Mouse (Mus musculus): ENCODE data around the gene Oas1g. TPM values are rescaled to one million over a fixed set of nuclear protein-coding genes. Genes with fewer than 3 reads are reported as not detected.

Oas1g gene
- polyA plus RNA-seq (2012; ENCODE audit: low replicate concordance): 1.1 and 1.5 TPM in 2 replicates

DNA sequence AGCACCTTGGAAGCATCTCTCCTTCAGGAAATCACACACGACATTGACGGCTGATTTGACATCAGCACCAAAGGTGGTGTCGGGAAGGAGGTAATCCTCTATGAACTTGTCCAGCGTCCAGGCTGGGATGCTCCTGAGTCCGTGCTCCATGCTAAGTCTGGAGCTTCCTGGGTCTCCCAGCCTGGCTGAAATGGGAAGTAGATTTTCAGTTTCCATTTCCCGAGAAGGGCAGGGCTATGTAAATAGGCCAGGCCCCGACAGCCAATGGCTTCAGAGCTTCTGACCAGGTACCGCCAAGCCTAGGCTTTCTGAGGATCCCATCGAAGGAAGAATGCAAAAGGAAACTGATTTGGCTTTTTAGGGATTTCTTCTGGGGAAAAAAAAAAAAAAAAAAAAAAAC, at the start of gene Oas1g:
Gene Oas1g, minus strand, starts transcription at position 201 of the 400 bp plus-strand sequence.

DNA sequence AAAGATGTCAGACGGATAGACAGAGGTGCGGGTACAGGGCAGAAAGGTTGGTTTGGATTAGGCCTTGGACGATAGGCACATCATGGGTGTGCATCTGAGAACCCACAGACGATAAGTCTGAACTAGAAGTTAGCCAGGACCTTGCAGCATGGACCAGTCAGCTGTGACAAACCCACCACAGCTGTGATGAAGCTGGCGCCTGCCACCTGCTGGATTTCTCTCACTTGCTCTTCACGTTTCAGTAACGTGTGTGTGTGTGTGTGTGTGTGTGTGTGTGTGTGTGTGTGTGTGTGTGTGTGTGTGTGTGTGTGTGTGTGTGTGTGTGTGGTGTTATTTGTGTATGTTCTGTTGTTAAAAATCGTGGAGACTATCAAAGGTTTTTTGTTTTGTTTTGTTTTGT, 26.8 kb upstream of the Oas1g start, which contains the start of gene Oas1d:
Gene Oas1d, plus strand, starts transcription at position 333 of the 400 bp plus-strand sequence.

DNA sequence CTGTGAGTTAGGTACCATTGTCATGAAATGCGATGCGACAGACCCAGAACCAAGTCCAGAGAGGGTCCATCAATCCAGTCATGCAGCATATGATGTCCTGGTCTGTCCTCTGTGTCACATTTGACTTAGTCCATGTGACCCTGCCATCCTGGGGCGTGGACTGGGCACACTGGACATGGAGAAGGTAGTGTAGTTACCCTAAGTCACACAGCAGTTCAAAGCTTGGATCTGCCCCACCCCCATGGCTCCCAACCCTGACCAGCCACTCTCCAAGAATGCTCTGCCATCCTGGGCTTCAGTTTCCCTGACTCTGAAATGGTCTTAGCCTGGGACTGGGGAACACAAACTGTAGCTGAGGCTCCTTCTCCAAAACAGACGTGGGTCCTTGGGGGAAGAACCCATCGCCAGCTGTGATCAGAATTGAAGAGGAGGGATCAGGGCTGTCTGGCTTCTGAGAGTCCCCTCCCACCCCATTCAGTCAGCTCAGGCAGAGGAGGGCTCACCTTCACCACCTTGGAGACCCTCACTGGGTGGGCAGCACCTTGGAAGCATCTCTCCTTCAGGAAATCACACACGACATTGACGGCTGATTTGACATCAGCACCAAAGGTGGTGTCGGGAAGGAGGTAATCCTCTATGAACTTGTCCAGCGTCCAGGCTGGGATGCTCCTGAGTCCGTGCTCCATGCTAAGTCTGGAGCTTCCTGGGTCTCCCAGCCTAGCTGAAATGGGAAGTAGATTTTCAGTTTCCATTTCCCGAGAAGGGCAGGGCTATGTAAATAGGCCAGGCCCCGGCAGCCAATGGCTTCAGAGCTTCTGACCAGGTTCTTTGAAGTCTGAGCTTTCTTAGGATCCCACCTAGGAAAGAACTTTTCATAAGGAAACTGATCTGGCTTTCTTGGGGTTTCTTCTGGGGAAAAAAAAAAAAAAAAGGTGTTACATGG, 19.6 kb upstream of the Oas1g start, which contains the start of gene Oas1a:
Gene Oas1a, minus strand, starts transcription at position 731 of the 943 bp plus-strand sequence.

DNA sequence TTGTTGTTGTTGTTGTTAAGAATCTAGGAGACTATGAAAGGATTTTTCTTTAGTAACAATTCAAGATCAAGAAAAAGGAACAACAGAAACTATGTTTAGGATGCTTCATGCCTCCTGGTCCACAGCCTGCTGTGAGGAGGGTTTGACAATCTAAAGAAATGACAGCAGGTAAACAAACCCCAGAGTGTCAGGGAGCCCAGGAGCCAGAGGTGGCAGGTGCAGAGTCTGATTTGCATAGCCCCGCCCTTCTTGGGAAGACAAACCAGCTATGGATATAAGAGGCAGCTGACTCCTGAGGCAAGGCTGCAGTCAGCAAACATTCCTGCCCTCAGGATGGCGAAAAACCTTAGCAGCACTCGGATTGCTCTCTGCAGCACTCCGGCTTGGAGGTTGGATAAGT, 26.3 kb downstream of the Oas1g start, which contains the start of gene Oas1h:
Gene Oas1h, plus strand, starts transcription at position 301 of the 400 bp plus-strand sequence.

DNA sequence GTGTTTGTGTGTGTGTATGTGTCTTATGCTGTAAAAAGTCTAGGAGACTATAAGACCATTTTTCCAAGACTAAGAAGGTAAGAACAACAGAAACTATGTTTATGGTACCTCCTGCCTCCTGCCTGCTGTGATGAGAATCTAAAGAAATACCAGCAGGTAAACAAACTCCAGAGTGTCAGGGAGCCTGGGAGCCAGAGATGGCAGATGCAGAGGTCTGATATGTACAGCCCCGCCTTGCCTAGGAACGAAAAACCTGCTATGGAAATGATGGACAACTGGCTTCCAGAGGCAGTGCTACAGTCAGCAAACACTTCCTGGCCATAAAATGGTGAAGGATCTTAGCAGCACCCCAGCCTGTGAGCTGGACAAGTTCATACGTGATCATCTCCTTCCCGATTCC, 40.3 kb downstream of the Oas1g start, which contains the start of gene Oas1f:
Gene Oas1f, plus strand, starts transcription at position 301 of the 400 bp plus-strand sequence.

Other genes with a start within 250 kb of the Oas1g start
- gene Rasal1, start 238.8 kb downstream of the Oas1g start, polyA plus RNA-seq (2012; ENCODE audit: low replicate concordance): 3.4 and 6.9 TPM in 2 replicates
- gene Dtx1, start 175.7 kb downstream of the Oas1g start, polyA plus RNA-seq (2012; ENCODE audit: low replicate concordance): 50.3 and 77.0 TPM in 2 replicates
- 0.30 and 0.63 TPM in 2 replicates for gene Oas2, start 137.8 kb downstream of the Oas1g start, polyA plus RNA-seq (2012; ENCODE audit: low replicate concordance)
- 7.4 and 33.3 TPM in 2 replicates for gene Oas3, start 110.0 kb downstream of the Oas1g start, polyA plus RNA-seq (2012; ENCODE audit: low replicate concordance)
- gene Oas1e, start 92.1 kb downstream of the Oas1g start, polyA plus RNA-seq (2012; ENCODE audit: low replicate concordance): not detected in 2 replicates
- 0.10 and 0.30 TPM in 2 replicates for gene Oas1c, start 75.1 kb downstream of the Oas1g start, polyA plus RNA-seq (2012; ENCODE audit: low replicate concordance)
- gene Oas1f, start 40.2 kb downstream of the Oas1g start, polyA plus RNA-seq (2012; ENCODE audit: low replicate concordance): not detected in 2 replicates
- not detected in 2 replicates for gene Oas1h, start 26.2 kb downstream of the Oas1g start, polyA plus RNA-seq (2012; ENCODE audit: low replicate concordance)
- gene Oas1a, start 19.9 kb upstream of the Oas1g start, polyA plus RNA-seq (2012; ENCODE audit: low replicate concordance): 3.1 and 18.8 TPM in 2 replicates
- gene Oas1d, start 26.9 kb upstream of the Oas1g start, polyA plus RNA-seq (2012; ENCODE audit: low replicate concordance): not detected in 2 replicates
- gene Rph3a, start 122.5 kb upstream of the Oas1g start, polyA plus RNA-seq (2012; ENCODE audit: low replicate concordance): 0.06 TPM in 1 of 2 replicates, not detected in the other